Mouse (Mus musculus): ENCODE measurements around the gene Rmnd1. TPM values are rescaled to one million over a fixed set of nuclear protein-coding genes. Genes with fewer than 3 reads are reported as not detected.

The Rmnd1 gene
- 115 and 118 TPM in 2 replicates for polyA plus RNA-seq (2012; rRNA removed)

DNA sequence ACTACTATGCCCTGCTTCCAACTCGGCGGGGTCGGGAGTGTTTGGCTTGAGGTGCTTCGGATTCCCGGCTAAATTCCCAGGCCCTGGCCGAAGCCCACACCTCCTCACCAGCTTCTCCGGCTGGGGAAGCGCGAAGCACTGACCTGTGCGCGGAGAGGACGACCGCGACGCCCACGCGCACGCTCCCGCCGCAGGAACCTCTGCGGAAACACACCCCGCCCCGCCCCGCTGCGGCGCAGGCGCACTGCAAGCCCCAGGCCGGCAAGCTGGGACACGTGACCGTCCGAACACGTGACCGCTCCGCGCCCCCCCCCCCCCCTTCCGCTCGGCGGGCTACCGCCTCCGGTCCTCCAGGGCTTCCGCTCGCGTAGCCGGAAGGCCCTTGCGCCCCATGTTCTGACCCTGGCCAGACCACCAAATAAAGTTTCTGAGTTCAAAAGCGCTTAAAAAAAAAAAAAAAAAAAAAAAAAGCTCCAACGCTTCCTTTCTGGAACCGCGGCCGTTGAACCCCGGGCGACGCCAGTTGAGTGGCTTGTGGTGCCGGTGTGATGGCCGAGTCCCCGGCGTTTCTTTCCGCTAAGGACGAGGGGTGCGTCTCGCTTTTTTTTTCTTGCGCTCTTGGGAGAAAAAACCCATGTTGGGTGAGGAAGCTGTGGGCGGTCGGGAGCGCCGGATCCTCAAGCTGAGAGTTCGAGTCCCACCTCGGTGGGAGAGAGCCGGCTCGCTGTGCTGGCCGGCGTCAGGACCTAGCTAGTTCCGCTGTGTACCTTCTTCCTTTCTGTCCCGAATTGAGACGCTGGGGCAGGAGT is at the start of gene Rmnd1, which contains the start of gene Armt1:
Gene Rmnd1 (minus strand): TSS at position 266 of the 809 bp plus-strand sequence.
Gene Armt1 (plus strand): TSS at position 345 of the 809 bp plus-strand sequence.
- Histone ChIP-seq H3K4me3 (ENCODE audit: control insufficient read depth, low read depth, low read length) (peak within 1 kb of the TSS; percentile 96), H3K27ac (ENCODE audit: control insufficient read depth, insufficient read depth, low read depth, low read length) (peak within 1 kb of the TSS; percentile 99), H3K27me3 (ENCODE audit: control insufficient read depth, insufficient read depth, low read length) (no peaks in the 10 kb centered on the region), H3K4me1 (ENCODE audit: control insufficient read depth, insufficient read depth, low read length) (peaks cover 7% of the 10 kb centered on the region), H3K36me3 (ENCODE audit: control insufficient read depth, insufficient read depth, low read length) (peaks cover 2% of the 10 kb centered on the region)
- no peak for TF ChIP-seq CTCF (IDR thresholded peaks at IDR 0.05; ENCODE audit: control insufficient read depth, insufficient read depth, insufficient replicate concordance, low read depth, low read length)
- TF ChIP-seq POLR2A (IDR thresholded peaks at IDR 0.05; ENCODE audit: control insufficient read depth, low read depth, low read length), result peak; percentile 80

DNA sequence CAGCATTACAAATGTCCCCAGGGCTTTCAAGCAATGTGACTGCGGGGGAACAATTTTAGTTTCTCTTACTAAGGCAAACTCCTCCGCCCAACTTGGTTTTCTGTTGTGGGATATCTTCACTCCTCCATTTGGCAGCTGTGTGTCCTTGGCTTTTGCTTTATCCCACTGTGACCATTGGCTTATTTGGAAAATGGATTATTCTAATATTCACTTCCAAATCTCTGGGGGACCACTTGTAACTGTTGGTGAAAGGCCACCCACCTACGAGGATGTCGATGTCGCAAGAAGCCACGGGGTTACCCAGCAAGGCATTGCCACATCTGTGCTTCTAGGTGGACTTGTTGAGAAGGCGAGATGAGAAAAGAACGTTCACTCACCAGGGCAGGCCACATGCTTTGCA is 49.5 kb upstream of the Rmnd1 start:
- TF ChIP-seq CTCF (IDR thresholded peaks at IDR 0.05; ENCODE audit: control insufficient read depth, insufficient read depth, insufficient replicate concordance, low read depth, low read length) (no peak), POLR2A (IDR thresholded peaks at IDR 0.05; ENCODE audit: control insufficient read depth, low read depth, low read length) (no peak)
- peak overlapping the region; percentile 63 for H3K27ac ChIP-seq (ENCODE audit: control insufficient read depth, insufficient read depth, low read depth, low read length)
- no peak overlapping the region for H3K4me3 ChIP-seq (ENCODE audit: control insufficient read depth, low read depth, low read length)

DNA sequence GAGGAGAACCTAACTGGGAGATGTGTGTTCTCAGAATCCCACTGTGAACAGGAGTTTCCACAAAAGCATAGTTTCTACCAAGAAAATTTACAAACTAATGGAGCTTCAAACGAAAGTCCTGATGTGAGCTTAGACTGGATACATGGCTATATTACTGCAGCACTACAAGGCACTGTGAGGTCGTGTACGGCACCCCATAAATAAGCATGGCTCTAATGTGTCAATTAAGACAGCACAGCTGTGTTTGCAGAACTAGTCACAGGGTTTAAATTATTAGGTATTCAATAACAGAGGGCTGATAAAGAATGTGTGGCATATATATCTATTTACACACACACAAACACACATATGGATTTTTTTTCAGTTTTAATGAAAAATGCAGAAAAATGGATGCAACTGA is 48.7 kb upstream of the Rmnd1 start:
- Histone ChIP-seq H3K4me1 (ENCODE audit: control insufficient read depth, insufficient read depth, low read length) (no peaks in the 10 kb centered on the region; the same call in 1 of the 2 replicates), H3K27me3 (ENCODE audit: control insufficient read depth, insufficient read depth, low read length) (no peaks in the 10 kb centered on the region), H3K36me3 (ENCODE audit: control insufficient read depth, insufficient read depth, low read length) (no peaks in the 10 kb centered on the region), H3K4me3 (ENCODE audit: control insufficient read depth, low read depth, low read length) (no peak overlapping the region), H3K27ac (ENCODE audit: control insufficient read depth, insufficient read depth, low read depth, low read length) (no peak overlapping the region)
- no peak for TF ChIP-seq CTCF (IDR thresholded peaks at IDR 0.05; ENCODE audit: control insufficient read depth, insufficient read depth, insufficient replicate concordance, low read depth, low read length)
- no peak for TF ChIP-seq POLR2A (IDR thresholded peaks at IDR 0.05; ENCODE audit: control insufficient read depth, low read depth, low read length)

More for the DNA sequence above, 49.5 kb upstream of the Rmnd1 start:
- Histone ChIP-seq H3K36me3 (ENCODE audit: control insufficient read depth, insufficient read depth, low read length) (no peaks in the 10 kb centered on the region), H3K27me3 (ENCODE audit: control insufficient read depth, insufficient read depth, low read length) (no peaks in the 10 kb centered on the region), H3K4me1 (ENCODE audit: control insufficient read depth, insufficient read depth, low read length) (no peaks in the 10 kb centered on the region; the same call in 1 of the 2 replicates)

DNA sequence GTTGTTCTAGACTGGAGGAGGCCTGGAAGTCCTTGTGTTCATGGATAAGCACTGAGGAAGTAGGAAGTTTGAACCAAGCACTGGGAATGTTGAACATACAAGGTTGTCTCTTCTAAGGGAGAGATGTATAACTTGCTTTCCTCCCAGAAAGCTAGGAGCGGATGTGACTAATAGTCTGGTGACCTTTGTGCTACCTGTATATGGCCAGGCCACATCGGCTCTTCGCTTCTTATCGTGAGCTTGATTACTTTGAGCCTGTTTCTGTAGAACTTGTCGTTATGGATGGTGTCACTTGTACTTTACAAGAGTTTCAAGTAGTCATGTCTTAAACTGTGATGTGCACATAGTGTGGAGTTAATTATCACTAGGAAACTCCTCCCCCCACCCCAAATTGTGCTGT is 44.4 kb upstream of the Rmnd1 start:
- Histone ChIP-seq H3K27me3 (ENCODE audit: control insufficient read depth, insufficient read depth, low read length) (no peaks in the 10 kb centered on the region), H3K4me3 (ENCODE audit: control insufficient read depth, low read depth, low read length) (no peak overlapping the region), H3K4me1 (ENCODE audit: control insufficient read depth, insufficient read depth, low read length) (no peaks in the 10 kb centered on the region), H3K27ac (ENCODE audit: control insufficient read depth, insufficient read depth, low read depth, low read length) (no peak overlapping the region), H3K36me3 (ENCODE audit: control insufficient read depth, insufficient read depth, low read length) (no peaks in the 10 kb centered on the region)
- TF ChIP-seq CTCF (IDR thresholded peaks at IDR 0.05; ENCODE audit: control insufficient read depth, insufficient read depth, insufficient replicate concordance, low read depth, low read length) (no peak), POLR2A (IDR thresholded peaks at IDR 0.05; ENCODE audit: control insufficient read depth, low read depth, low read length) (no peak)

DNA sequence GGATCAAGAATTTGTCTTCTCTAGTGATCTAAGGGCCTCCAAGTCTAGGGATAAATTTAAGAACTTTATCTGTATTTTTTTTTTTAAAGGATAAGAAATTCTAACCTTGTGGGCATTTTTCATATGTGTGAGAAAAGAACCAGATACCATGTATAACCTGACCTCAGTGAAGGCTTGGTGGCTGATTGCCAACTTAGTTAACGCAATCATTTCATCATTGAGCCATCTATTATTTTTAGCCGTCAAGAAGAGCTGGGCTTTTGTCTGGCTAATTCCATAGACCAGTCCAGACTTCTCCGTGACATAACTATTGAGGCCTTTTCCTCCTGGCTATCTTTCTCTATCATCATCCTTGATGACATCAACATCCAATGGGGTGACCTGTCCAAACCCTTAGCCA is 43.2 kb upstream of the Rmnd1 start:
- Histone ChIP-seq H3K27ac (ENCODE audit: control insufficient read depth, insufficient read depth, low read depth, low read length) (no peak overlapping the region), H3K4me1 (ENCODE audit: control insufficient read depth, insufficient read depth, low read length) (no peaks in the 10 kb centered on the region), H3K27me3 (ENCODE audit: control insufficient read depth, insufficient read depth, low read length) (no peaks in the 10 kb centered on the region), H3K36me3 (ENCODE audit: control insufficient read depth, insufficient read depth, low read length) (no peaks in the 10 kb centered on the region), H3K4me3 (ENCODE audit: control insufficient read depth, low read depth, low read length) (no peak overlapping the region)
- no peak for TF ChIP-seq POLR2A (IDR thresholded peaks at IDR 0.05; ENCODE audit: control insufficient read depth, low read depth, low read length)
- no peak for TF ChIP-seq CTCF (IDR thresholded peaks at IDR 0.05; ENCODE audit: control insufficient read depth, insufficient read depth, insufficient replicate concordance, low read depth, low read length)

DNA sequence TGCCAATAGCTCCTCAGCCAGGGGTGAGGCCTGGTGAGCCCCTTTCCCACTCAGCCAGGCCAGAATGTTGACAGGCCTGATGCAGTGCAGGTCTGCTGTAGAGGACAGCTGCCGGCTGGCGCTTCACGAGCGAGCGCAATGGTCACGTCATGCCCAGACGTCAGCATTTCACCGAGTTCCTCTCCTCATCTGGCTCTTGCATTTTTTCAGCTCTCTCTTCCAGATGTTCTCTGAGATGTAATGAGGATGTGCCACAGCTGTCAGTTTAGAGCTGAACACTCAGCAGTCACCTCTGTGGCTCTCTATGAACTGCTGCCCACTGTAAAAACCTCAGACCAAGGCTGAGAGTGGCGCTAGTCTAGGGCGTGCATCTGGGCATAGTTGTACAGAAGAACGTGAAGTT is 41.4 kb upstream of the Rmnd1 start:
- TF ChIP-seq POLR2A (IDR thresholded peaks at IDR 0.05; ENCODE audit: control insufficient read depth, low read depth, low read length) (no peak), CTCF (IDR thresholded peaks at IDR 0.05; ENCODE audit: control insufficient read depth, insufficient read depth, insufficient replicate concordance, low read depth, low read length) (no peak)
- H3K4me1 ChIP-seq (ENCODE audit: control insufficient read depth, insufficient read depth, low read length), result no peaks in the 10 kb centered on the region
- no peak overlapping the region; the same call in 1 of the 2 replicates for H3K27ac ChIP-seq (ENCODE audit: control insufficient read depth, insufficient read depth, low read depth, low read length)
- H3K27me3 ChIP-seq (ENCODE audit: control insufficient read depth, insufficient read depth, low read length), result no peaks in the 10 kb centered on the region
- H3K4me3 ChIP-seq (ENCODE audit: control insufficient read depth, low read depth, low read length), result no peak overlapping the region
- H3K36me3 ChIP-seq (ENCODE audit: control insufficient read depth, insufficient read depth, low read length), result no peaks in the 10 kb centered on the region

DNA sequence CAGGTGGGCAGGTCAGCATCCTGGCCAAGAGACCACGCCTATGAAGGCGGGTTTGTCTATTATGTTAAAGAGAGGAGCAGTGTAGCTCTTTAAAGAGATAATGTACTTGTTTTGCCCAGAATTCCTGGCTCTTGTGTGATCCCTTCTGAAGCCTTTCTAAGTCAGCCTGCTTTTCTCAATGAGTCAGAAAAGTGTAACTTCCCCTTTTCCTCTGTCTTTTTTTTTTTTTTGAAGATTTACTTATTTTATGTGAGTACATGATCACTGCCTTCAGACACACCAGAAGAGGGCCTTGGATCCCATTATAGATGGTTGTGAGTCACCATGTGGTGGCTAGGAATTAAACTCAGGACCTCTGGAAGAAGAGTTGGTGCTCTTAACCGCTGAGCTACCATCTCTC is 37.2 kb upstream of the Rmnd1 start:
- TF ChIP-seq POLR2A (IDR thresholded peaks at IDR 0.05; ENCODE audit: control insufficient read depth, low read depth, low read length) (no peak), CTCF (IDR thresholded peaks at IDR 0.05; ENCODE audit: control insufficient read depth, insufficient read depth, insufficient replicate concordance, low read depth, low read length) (no peak)
- Histone ChIP-seq H3K27ac (ENCODE audit: control insufficient read depth, insufficient read depth, low read depth, low read length) (no peak overlapping the region), H3K4me1 (ENCODE audit: control insufficient read depth, insufficient read depth, low read length) (no peaks in the 10 kb centered on the region), H3K36me3 (ENCODE audit: control insufficient read depth, insufficient read depth, low read length) (no peaks in the 10 kb centered on the region), H3K4me3 (ENCODE audit: control insufficient read depth, low read depth, low read length) (no peak overlapping the region), H3K27me3 (ENCODE audit: control insufficient read depth, insufficient read depth, low read length) (no peaks in the 10 kb centered on the region)
